Mouse (Mus musculus) stomach, embryonic 14.5 days (tissue): ENCODE measurements at regions not wholly inside any gene's neighbourhood (a gene's known extent, or its start where the extent isn't known, plus 50 kb on each side); places are given as distances from the start of the nearest gene placed in this dataset.
"Not testable (repeated sequence)": the region's sequence is repeated elsewhere in the genome, so short reads cannot be mapped to it uniquely, and the experiment has no call there.

Experiments
- ATAC-seq: fragments of 200-750 bp; cut with Nextera tagmentation; 2 replicates; pipeline ENCODE4 v1.8.0; 2017; ENCODE audit warnings: low read depth, moderate TSS enrichment; ENCODE audit not compliant: insufficient number of reproducible peaks, insufficient read depth, low FRiP score
- H3K27ac ChIP-seq: fragments of 300-500 bp; sonication (generic); 2 replicates; pipeline ENCODE4 v1.5.1; 2014; ENCODE audit warnings: mild to moderate bottlenecking, low read length, moderate library complexity, mixed read lengths
- H3K27me3 ChIP-seq: fragments of 300-500 bp; sonication (generic); 2 replicates; pipeline ENCODE4 v1.6.1; 2014; ENCODE audit warnings: low read length, control low read depth, mixed read lengths; ENCODE audit not compliant: control insufficient read depth, insufficient read depth
- H3K36me3 ChIP-seq: fragments of 300-500 bp; sonication (generic); 2 replicates; pipeline ENCODE4 v1.6.1; 2014; ENCODE audit warnings: mild to moderate bottlenecking, control low read depth, low read length, moderate library complexity, mixed read lengths; ENCODE audit not compliant: control insufficient read depth, insufficient read depth
- H3K4me1 ChIP-seq: fragments of 300-500 bp; sonication (generic); 2 replicates; pipeline ENCODE4 v1.6.1; 2014; ENCODE audit warnings: low read length, control low read depth, mixed read lengths; ENCODE audit not compliant: control insufficient read depth, insufficient read depth
- H3K4me2 ChIP-seq: fragments of 300-500 bp; sonication (generic); replicated peaks from 2 replicates; pipeline ENCODE4 v1.6.1; 2014; ENCODE audit warnings: low read depth, low read length, control low read depth
- H3K4me3 ChIP-seq: fragments of 300-500 bp; sonication (generic); 2 replicates; pipeline ENCODE4 v1.5.1; 2014; ENCODE audit warnings: low read depth, low read length, control low read depth
- H3K9ac ChIP-seq: fragments of 300-500 bp; sonication (generic); replicated peaks from 2 replicates; pipeline ENCODE4 v1.6.1; 2014; ENCODE audit warnings: low read depth, mild to moderate bottlenecking, control low read depth, low read length, moderate library complexity, mixed read lengths
- H3K9me3 ChIP-seq: fragments of 300-500 bp; sonication (generic); 2 replicates; pipeline ENCODE4 v1.6.1; 2016; ENCODE audit warnings: low read depth, low read length, control low read depth; ENCODE audit not compliant: control insufficient read depth
- WGBS: fragments of 180-500 bp; shearing (Covaris S2); extraction: QIAGEN DNeasy Blood & Tissue Kit; methylation state at CpG from one replicate; pipeline ENCODE4 v1.1.7; 2014; 5-methylcytosine and 5-hydroxymethylcytosine counted together

DNA sequence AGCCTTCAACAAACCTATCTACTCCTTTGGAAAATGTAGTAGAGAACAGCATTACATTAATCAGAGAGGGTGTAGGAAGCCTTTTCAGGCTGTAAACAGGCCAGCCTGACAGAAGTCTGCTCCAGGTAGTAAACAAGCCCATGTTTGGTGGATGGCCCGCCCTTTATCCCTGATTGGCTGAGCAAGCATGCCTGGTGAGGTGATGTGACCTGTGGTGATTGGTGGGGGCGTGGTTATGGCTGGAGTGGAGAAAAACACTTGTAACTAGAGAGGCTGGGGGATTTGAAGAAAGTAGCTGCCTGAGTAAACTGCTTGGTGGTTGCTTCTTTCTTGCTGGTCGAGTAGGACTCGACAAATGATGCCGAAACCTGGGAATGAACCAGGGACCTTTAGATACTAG is 621.3 kb upstream of the Dsel start:
- ATAC-seq, H3K9me3 ChIP-seq, H3K4me2 ChIP-seq, H3K27ac ChIP-seq, H3K4me3 ChIP-seq, H3K36me3 ChIP-seq, H3K4me1 ChIP-seq, H3K27me3 ChIP-seq, H3K9ac ChIP-seq: not testable (repeated sequence)
- WGBS: 84% methylated on average over 5 of the region's 5 CpGs

GRCm38 (mm10) chr1:112456047-112456446 is 591.3 kb upstream of the Dsel start:
- 36% methylated on average over 11 of the region's 11 CpGs for WGBS
- Histone ChIP-seq H3K9ac (no peak overlapping the region), H3K4me3 (no peak overlapping the region), H3K4me1 (no peaks in the 10 kb centered on the region), H3K9me3 (no peaks in the 10 kb centered on the region), H3K27ac (no peak overlapping the region), H3K36me3 (no peaks in the 10 kb centered on the region), H3K27me3 (no peaks in the 10 kb centered on the region), H3K4me2 (no peak overlapping the region)
- no peak for ATAC-seq

GRCm38 (mm10) chr1:112452390-112452789 is 587.7 kb upstream of the Dsel start:
- no peak overlapping the region for H3K9ac ChIP-seq
- H3K4me1 ChIP-seq: no peaks in the 10 kb centered on the region
- no peaks in the 10 kb centered on the region for H3K36me3 ChIP-seq
- H3K27me3 ChIP-seq: no peaks in the 10 kb centered on the region
- ATAC-seq: no peak
- no peaks in the 10 kb centered on the region for H3K9me3 ChIP-seq
- no peak overlapping the region for H3K27ac ChIP-seq
- no peak overlapping the region for H3K4me3 ChIP-seq
- no peak overlapping the region for H3K4me2 ChIP-seq

DNA sequence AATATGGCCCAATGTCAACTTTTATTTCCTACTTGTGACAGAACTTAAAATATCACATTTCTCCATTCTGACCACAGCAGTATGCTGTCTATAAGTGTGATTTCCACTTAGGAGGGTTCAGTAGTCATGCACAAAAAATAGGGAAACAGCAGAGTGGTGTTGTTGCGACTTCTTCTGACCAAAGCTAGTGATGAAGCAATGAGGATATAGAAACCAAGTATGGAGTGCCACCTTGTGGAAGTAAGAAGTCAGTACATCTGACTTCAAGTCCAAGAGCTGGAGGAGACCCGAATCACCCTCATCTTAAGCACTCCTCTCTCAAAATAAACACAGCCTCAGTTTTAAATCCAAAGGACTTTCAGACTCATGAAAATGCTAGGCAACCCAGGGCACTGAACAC is 586.9 kb upstream of the Dsel start:
- Histone ChIP-seq H3K9ac (no peak overlapping the region), H3K4me3 (no peak overlapping the region), H3K27me3 (no peaks in the 10 kb centered on the region), H3K9me3 (no peaks in the 10 kb centered on the region), H3K27ac (no peak overlapping the region), H3K36me3 (no peaks in the 10 kb centered on the region), H3K4me1 (no peaks in the 10 kb centered on the region), H3K4me2 (no peak overlapping the region)
- no peak for ATAC-seq
- WGBS: 10% methylated on average over 2 of the region's 2 CpGs

DNA sequence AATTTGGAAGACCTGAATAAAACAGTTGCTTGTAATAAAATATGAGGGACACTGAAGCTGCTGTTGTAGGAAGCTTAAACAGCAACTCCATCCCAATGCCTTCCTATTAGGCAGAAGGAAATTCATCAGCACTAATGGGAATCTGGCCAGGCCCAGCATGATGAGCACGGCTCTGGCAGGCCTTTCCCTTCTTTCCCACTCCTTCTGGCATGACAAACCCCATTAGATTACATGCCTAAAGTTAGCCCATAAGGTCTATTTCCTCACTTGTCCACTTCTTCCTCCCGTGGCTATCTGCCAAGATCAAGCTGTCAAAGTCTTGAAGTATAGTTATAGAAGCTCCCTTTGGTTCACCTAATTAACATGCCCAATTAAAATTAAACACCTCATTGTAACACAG is 574.4 kb upstream of the Dsel start:
- H3K4me3 ChIP-seq: no peak overlapping the region
- WGBS: 69% methylated on average over 2 of the region's 2 CpGs
- no peak overlapping the region for H3K4me2 ChIP-seq
- no peak overlapping the region for H3K27ac ChIP-seq
- H3K9ac ChIP-seq: no peak overlapping the region
- no peaks in the 10 kb centered on the region for H3K9me3 ChIP-seq
- no peaks in the 10 kb centered on the region for H3K27me3 ChIP-seq
- ATAC-seq: no peak
- H3K4me1 ChIP-seq: no peaks in the 10 kb centered on the region
- H3K36me3 ChIP-seq: no peaks in the 10 kb centered on the region

DNA sequence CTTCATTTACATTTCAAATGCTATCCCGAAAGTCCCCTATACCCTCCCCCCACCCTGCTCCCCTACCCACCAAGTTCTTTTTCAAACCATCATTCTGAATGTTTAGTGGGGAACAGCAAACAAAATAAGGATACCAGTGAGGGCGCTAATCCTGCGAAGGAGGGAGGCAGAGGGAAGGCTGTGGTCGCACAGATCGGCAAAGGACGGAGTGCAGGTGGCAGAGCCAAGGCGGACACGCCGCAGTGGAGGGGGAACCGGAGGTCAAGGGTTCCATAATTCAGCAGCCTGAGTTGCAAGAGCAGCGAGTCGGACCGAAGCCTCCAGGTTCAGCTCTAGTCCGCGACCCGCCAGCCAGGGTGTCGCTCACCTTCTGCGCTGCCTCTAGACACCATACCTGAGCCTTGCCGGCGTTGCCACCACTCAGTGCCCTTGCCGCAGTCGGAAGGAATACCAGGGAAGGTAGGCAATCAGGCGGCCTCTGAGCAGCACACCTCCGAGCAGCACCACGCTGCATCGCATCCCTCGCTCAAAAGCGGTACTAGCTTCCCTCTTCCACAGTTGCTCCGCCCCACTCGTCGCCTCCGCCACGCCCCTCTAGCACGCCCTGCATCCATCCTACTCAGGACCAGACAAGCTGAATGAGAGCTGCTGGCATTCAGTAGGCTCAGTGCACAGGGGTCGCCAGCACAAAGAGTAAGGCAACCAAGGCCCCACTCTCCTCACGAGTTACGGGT is 551.8 kb upstream of the Dsel start:
- ATAC-seq: peak; percentile 76; the same call in 1 of the 2 replicates
- 4% methylated on average over 37 of the region's 37 CpGs for WGBS
- Histone ChIP-seq H3K9ac (no peak overlapping the region), H3K36me3 (no peaks in the 10 kb centered on the region), H3K4me1 (no peaks in the 10 kb centered on the region), H3K4me3 (peak overlapping the region; percentile 31), H3K27ac (no peak overlapping the region), H3K9me3 (no peaks in the 10 kb centered on the region), H3K27me3 (no peaks in the 10 kb centered on the region), H3K4me2 (peak overlapping the region; percentile 54)

DNA sequence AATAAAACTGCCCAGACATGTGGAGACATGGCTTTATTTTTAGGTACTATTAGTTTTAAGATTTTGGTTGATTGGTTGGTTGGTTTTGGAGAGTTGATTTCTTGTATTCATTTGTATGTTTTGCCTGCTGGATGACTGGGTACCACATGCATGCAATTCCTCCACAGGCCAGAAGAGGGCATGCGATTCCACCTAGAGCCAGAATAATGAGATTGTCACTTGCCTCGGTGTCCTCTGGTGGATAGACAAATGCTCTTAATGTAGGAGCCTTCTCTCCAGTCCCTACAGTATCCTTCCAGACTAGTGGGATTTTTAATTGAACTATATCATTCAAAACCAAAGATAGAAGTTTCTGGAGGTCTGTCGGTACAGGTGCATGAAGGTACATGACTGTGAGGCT is 524.1 kb upstream of the Dsel start:
- H3K36me3 ChIP-seq: no peaks in the 10 kb centered on the region
- no peak overlapping the region for H3K9ac ChIP-seq
- H3K4me1 ChIP-seq: no peaks in the 10 kb centered on the region
- WGBS: 39% methylated on average over 3 of the region's 3 CpGs
- no peak for ATAC-seq
- no peaks in the 10 kb centered on the region for H3K9me3 ChIP-seq
- no peaks in the 10 kb centered on the region for H3K27me3 ChIP-seq
- H3K27ac ChIP-seq: no peak overlapping the region
- H3K4me2 ChIP-seq: no peak overlapping the region
- no peak overlapping the region for H3K4me3 ChIP-seq

- H3K4me2 ChIP-seq: no peak overlapping the region
- H3K9ac ChIP-seq: no peak overlapping the region
- H3K27ac ChIP-seq: no peak overlapping the region
- no peaks in the 10 kb centered on the region for H3K9me3 ChIP-seq
- no peaks in the 10 kb centered on the region for H3K36me3 ChIP-seq
- 35% methylated on average over 1 of the region's 1 CpGs for WGBS
- peak; percentile 91 for ATAC-seq
- no peaks in the 10 kb centered on the region for H3K4me1 ChIP-seq
- no peak overlapping the region for H3K4me3 ChIP-seq
- no peaks in the 10 kb centered on the region for H3K27me3 ChIP-seq
These were observed 519.3 kb upstream of the Dsel start for GRCm38 (mm10) chr1:112384015-112384414.

- ATAC-seq: peak; percentile 54; the same call in 1 of the 2 replicates
- no peaks in the 10 kb centered on the region for H3K27me3 ChIP-seq
- no peak overlapping the region for H3K9ac ChIP-seq
- no peaks in the 10 kb centered on the region for H3K36me3 ChIP-seq
- 13% methylated on average over 2 of the region's 2 CpGs for WGBS
- H3K27ac ChIP-seq: no peak overlapping the region
- H3K9me3 ChIP-seq: no peaks in the 10 kb centered on the region
- H3K4me2 ChIP-seq: no peak overlapping the region
- H3K4me3 ChIP-seq: no peak overlapping the region
- H3K4me1 ChIP-seq: no peaks in the 10 kb centered on the region
These were observed 515.0 kb upstream of the Dsel start for GRCm38 (mm10) chr1:112379651-112380264.
